Mouse (Mus musculus) ES-Bruce4 (cell line): ENCODE results near the gene Mtrex.

Experiments
- CTCF ChIP-seq: IDR thresholded peaks from one replicate; pipeline ENCODE4 v1.8.1; 2011; ENCODE audit warnings: low read depth, low read length
- EP300 ChIP-seq: IDR thresholded peaks from 2 replicates; pipeline ENCODE4 v1.6.1; 2011; ENCODE audit warnings: low read depth, low read length; ENCODE audit not compliant: insufficient read depth

- TF ChIP-seq CTCF (no peak), EP300 (no peak)
Measured at GRCm38 (mm10) chr13:112926796-112927195, 402 bp downstream of the Mtrex start.
